Mouse (Mus musculus): ENCODE data around the gene Tubb4a. TPM values are rescaled to one million over a fixed set of nuclear protein-coding genes. Genes with fewer than 3 reads are reported as not detected.

Gene Tubb4a
- not detected for polyA plus RNA-seq (2014; fragmentation: Illumina TruSeq; extraction: RNeasy Lipid Tissue Mini Kit (QIAGEN cat#74804); ENCODE audit: low read depth, low replicate concordance)

DNA sequence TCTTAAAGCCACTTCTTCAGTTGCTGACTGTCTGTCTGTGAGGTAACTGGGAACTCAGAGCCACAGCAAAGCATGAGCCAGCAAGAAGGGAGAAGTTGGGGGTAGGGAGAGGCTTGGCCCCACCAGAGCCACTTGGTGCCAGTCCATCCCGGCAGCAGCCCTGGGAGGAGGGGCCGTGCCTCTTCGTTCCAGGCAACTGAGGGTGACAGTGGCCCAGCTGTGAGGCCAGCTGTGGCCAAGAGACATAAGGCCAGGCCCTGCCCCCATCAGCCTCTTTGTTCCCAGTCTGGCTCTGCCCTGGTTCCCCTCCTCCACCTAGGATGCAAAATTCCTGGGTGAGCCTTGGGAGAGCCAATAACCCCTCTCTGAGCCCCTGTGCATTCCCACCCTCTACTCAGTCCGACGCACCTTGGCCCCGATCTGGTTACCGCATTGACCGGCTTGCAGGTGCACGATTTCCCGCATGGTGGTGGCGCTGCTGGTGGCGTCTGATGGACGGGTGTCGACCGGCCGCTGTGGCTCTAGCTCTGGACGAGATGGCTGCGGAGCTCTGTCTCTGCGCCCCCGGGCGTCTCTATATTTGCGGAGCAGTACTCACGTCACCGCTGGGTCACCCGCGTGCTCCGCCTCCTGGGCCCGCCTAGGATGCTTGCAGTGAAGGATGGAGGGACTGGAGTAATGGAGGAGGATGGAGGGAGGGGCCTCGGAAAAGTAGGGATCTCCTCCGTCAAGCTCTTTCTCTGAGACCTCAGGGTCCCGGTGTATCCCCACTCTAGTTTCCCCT lies at the start of gene Tubb4a:
Tubb4a (minus strand) TSS at position 734 of the 784 bp plus-strand sequence.

DNA sequence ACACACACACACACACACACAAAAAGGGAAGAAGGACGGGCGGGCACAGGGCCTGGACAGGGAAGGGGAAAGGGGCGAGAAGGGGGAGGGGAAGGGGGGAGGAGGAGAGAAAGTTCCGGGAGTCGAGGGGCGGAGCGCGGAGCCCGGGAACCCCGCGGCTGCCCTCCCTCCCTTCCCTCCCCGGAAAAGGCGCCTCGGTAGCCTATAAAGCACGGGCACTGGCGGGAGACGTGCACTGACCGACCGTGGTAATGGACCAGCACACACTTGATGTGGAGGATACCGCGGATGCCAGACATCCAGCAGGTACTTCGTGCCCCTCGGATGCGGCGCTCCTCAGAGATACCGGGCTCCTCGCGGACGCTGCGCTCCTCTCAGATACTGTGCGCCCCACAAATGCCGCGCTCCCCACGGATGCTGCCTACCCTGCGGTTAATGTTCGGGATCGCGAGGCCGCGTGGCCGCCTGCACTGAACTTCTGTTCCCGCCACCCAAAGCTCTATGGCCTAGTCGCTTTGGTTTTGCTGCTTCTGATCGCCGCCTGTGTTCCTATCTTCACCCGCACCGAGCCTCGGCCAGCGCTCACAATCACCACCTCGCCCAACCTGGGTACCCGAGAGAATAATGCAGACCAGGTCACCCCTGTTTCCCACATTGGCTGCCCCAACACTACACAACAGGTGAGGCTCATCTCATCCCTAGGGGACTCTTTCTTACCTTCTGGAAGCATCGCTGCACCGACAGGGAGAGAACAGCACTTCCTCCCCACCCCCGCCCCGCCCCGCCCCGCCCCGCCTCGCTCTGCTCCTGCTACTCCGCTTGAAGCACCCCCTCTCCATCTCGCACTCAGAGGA lies 17.8 kb upstream of the Tubb4a start, which contains the start of gene Tnfsf9:
Tnfsf9 (plus strand) TSS at position 145 of the 854 bp plus-strand sequence.

DNA sequence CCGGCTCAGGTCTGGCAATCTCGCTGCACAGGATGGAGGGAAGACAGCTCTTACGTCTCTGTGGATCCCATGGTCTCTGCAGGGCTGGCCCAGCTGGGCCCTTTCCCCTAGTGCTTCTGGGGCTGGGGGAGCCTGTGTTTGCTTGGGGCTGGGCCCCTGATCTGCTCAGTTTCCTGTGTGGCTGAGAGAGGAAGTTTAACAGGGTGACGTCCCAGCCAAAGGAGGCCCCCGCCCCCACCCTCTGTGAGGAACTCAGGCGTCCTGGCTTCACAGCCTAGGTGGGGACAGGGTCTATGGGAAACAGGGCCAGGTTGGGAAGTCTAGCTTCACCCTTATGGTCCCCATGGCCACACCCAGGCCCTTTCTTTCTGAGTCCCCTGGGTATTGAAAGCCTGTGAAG lies 9.2 kb downstream of the Tubb4a start, which contains the start of gene Dennd1c:
Dennd1c (minus strand) TSS at position 179 of the 400 bp plus-strand sequence.

DNA sequence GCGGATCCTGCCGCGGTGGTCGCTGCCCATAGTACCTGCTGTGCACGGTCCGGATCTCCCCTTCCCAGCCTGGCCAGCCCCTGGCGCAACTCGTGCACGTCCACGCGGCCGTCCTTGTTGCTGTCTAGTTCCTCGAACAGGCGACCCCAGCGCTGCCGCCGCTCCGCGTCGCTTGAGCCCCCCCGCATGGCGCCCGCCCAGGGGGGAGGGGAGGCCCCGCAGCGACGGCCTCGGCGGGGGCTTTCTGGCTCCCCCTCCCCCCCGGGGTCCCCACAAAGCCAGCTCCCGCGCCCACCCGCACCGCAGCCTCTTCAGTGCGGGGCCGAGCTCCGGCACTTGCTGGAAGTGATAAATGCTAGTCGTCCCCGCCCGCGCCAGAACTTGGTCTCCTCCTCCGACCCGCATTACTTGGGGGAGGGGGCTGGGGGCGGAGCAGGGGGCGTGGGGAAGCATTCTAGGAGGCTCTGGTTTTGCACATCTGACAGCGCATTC lies 28.1 kb downstream of the Tubb4a start, which contains the start of gene Slc25a23:
Slc25a23 (minus strand) TSS at position 378 of the 492 bp plus-strand sequence.

DNA sequence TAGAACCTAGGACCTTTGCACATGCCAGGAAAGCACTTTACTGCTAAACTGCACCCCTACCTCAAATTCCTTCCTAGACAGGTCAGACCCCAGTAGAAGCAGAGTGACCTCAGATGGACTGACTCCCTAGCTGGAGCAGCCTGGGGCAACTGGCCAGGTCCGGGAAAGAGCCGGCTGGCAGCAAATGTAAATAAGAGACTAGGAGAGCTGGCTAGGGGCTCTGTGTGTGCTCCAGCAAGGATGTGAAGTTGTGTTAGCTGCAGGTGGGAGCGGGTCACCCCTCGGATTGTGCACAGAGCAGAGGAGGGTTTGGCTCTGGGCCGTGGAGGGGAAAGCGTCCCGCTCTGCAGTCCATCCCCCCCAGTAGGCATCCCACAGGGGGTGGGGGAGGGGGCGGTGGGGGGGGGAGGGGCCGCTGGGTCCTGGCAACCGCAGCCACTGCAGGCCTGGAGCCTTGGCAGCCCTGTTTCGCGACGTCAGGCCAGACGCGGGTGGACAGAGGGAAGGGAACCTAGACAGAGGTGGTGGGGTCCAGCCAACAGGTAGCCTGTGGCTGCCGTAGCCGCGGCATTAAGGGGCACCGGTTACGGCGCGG lies 28.6 kb downstream of the Tubb4a start, which contains the start of gene Crb3:
Crb3 (plus strand) TSS at position 215 of the 595 bp plus-strand sequence.

DNA sequence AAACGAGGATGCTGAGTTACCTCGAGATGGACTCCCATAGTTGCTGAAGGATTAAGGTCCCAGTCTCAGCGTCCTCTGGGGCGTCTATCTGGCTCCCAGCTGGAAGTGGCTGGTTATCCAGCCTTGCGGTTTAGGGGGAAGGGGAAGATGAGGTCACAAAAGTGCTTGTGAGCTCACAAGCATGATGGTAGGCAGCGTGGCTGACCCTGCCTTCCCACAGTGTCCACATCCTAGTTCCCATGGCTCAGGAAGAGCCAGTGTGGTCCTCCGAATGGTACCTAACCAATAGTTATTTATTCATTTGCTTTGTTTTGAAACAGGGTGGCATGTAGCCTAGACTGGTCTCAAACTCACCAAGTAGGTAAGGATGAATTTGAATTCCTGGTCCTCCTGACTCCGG lies 46.0 kb downstream of the Tubb4a start, which contains the start of gene Slc25a41:
Slc25a41 (minus strand) TSS at position 101 of the 400 bp plus-strand sequence.

DNA sequence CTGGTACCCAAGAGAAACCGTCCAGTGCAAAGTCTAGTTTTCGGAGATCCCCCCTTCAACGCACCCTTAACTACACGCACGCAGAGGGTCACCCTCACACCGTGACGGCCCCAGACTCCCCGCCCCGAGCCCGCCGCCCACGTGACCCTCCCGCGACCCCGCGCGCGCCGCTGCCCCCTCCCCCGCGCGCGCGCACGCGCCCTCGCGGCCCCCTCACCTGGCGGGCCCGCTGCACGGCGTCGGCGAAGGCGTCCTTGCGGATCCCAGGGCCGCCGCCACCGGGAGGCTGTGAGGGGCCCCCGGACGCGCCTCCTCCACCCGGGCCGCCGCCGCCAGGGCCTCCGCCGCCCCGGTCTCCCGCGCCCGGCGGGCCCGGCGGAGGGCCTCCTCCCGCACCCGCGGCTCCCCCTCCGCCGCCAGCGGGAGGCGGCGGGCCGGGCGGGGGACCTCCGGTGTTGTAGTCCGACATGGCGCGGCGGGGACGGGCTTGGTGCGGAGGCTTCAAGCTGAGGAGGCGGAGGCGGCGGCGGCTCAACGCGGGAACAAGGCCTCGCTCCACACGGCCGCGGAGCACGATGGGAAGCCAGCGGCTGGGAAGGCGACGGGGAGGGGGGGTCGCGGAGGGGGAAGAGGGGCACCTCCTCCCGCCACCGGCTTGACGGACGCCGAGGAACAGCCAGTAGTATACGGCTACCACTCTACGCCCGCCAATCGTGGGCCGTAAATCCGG lies 56.5 kb downstream of the Tubb4a start, which contains the start of gene Khsrp:
Khsrp (minus strand) TSS at position 592 of the 730 bp plus-strand sequence.

Other genes starting within 250 kb of the Tubb4a start
- not detected for gene Acsbg2, start 213.3 kb downstream of the Tubb4a start, polyA plus RNA-seq (2014; fragmentation: Illumina TruSeq; extraction: RNeasy Lipid Tissue Mini Kit (QIAGEN cat#74804); ENCODE audit: low read depth, low replicate concordance)
- not detected for gene 1700061G19Rik, start 212.3 kb downstream of the Tubb4a start, polyA plus RNA-seq (2014; fragmentation: Illumina TruSeq; extraction: RNeasy Lipid Tissue Mini Kit (QIAGEN cat#74804); ENCODE audit: low read depth, low replicate concordance)
- 0.77 TPM for gene Mllt1, start 152.4 kb downstream of the Tubb4a start, polyA plus RNA-seq (2014; fragmentation: Illumina TruSeq; extraction: RNeasy Lipid Tissue Mini Kit (QIAGEN cat#74804); ENCODE audit: low read depth, low replicate concordance)
- gene Acer1, start 105.7 kb downstream of the Tubb4a start, polyA plus RNA-seq (2014; fragmentation: Illumina TruSeq; extraction: RNeasy Lipid Tissue Mini Kit (QIAGEN cat#74804); ENCODE audit: low read depth, low replicate concordance) = not detected
- 4.0 TPM for gene Clpp, start 97.5 kb downstream of the Tubb4a start, polyA plus RNA-seq (2014; fragmentation: Illumina TruSeq; extraction: RNeasy Lipid Tissue Mini Kit (QIAGEN cat#74804); ENCODE audit: low read depth, low replicate concordance)
- gene Alkbh7, start 90.4 kb downstream of the Tubb4a start, polyA plus RNA-seq (2014; fragmentation: Illumina TruSeq; extraction: RNeasy Lipid Tissue Mini Kit (QIAGEN cat#74804); ENCODE audit: low read depth, low replicate concordance) = 2.8 TPM
- not detected for gene Pspn, start 87.8 kb downstream of the Tubb4a start, polyA plus RNA-seq (2014; fragmentation: Illumina TruSeq; extraction: RNeasy Lipid Tissue Mini Kit (QIAGEN cat#74804); ENCODE audit: low read depth, low replicate concordance)
- gene Gtf2f1, start 76.5 kb downstream of the Tubb4a start, polyA plus RNA-seq (2014; fragmentation: Illumina TruSeq; extraction: RNeasy Lipid Tissue Mini Kit (QIAGEN cat#74804); ENCODE audit: low read depth, low replicate concordance) = 2.1 TPM
- gene Gm17949, start 76.3 kb downstream of the Tubb4a start, polyA plus RNA-seq (2014; fragmentation: Illumina TruSeq; extraction: RNeasy Lipid Tissue Mini Kit (QIAGEN cat#74804); ENCODE audit: low read depth, low replicate concordance) = not detected
- gene Khsrp, start 56.3 kb downstream of the Tubb4a start, polyA plus RNA-seq (2014; fragmentation: Illumina TruSeq; extraction: RNeasy Lipid Tissue Mini Kit (QIAGEN cat#74804); ENCODE audit: low read depth, low replicate concordance) = 5.1 TPM
- not detected for gene Slc25a41, start 46.1 kb downstream of the Tubb4a start, polyA plus RNA-seq (2014; fragmentation: Illumina TruSeq; extraction: RNeasy Lipid Tissue Mini Kit (QIAGEN cat#74804); ENCODE audit: low read depth, low replicate concordance)
- gene Crb3, start 28.7 kb downstream of the Tubb4a start, polyA plus RNA-seq (2014; fragmentation: Illumina TruSeq; extraction: RNeasy Lipid Tissue Mini Kit (QIAGEN cat#74804); ENCODE audit: low read depth, low replicate concordance) = 5.6 TPM
- gene Slc25a23, start 27.9 kb downstream of the Tubb4a start, polyA plus RNA-seq (2014; fragmentation: Illumina TruSeq; extraction: RNeasy Lipid Tissue Mini Kit (QIAGEN cat#74804); ENCODE audit: low read depth, low replicate concordance) = 55.5 TPM
- gene Dennd1c, start 9.3 kb downstream of the Tubb4a start, polyA plus RNA-seq (2014; fragmentation: Illumina TruSeq; extraction: RNeasy Lipid Tissue Mini Kit (QIAGEN cat#74804); ENCODE audit: low read depth, low replicate concordance) = 1.6 TPM
- not detected for gene Tnfsf9, start 17.5 kb upstream of the Tubb4a start, polyA plus RNA-seq (2014; fragmentation: Illumina TruSeq; extraction: RNeasy Lipid Tissue Mini Kit (QIAGEN cat#74804); ENCODE audit: low read depth, low replicate concordance)
- gene Cd70, start 62.0 kb upstream of the Tubb4a start, polyA plus RNA-seq (2014; fragmentation: Illumina TruSeq; extraction: RNeasy Lipid Tissue Mini Kit (QIAGEN cat#74804); ENCODE audit: low read depth, low replicate concordance) = not detected
- not detected for gene Tnfsf14, start 106.4 kb upstream of the Tubb4a start, polyA plus RNA-seq (2014; fragmentation: Illumina TruSeq; extraction: RNeasy Lipid Tissue Mini Kit (QIAGEN cat#74804); ENCODE audit: low read depth, low replicate concordance)
- 3,590 TPM for gene C3, start 140.4 kb upstream of the Tubb4a start, polyA plus RNA-seq (2014; fragmentation: Illumina TruSeq; extraction: RNeasy Lipid Tissue Mini Kit (QIAGEN cat#74804); ENCODE audit: low read depth, low replicate concordance)
- gene Gpr108, start 160.7 kb upstream of the Tubb4a start, polyA plus RNA-seq (2014; fragmentation: Illumina TruSeq; extraction: RNeasy Lipid Tissue Mini Kit (QIAGEN cat#74804); ENCODE audit: low read depth, low replicate concordance) = 2.3 TPM
- gene Trip10, start 161.7 kb upstream of the Tubb4a start, polyA plus RNA-seq (2014; fragmentation: Illumina TruSeq; extraction: RNeasy Lipid Tissue Mini Kit (QIAGEN cat#74804); ENCODE audit: low read depth, low replicate concordance) = 1.7 TPM
- 0.53 TPM for gene Vav1, start 191.3 kb upstream of the Tubb4a start, polyA plus RNA-seq (2014; fragmentation: Illumina TruSeq; extraction: RNeasy Lipid Tissue Mini Kit (QIAGEN cat#74804); ENCODE audit: low read depth, low replicate concordance)

Data from liver, adult 10 weeks (tissue).